Mouse (Mus musculus) lung, postnatal 0 days (tissue): ENCODE data around the gene Slx4ip. TPM values are rescaled to one million over a fixed set of nuclear protein-coding genes. Genes with fewer than 3 reads are reported as not detected.

Source experiments
- ATAC-seq: fragments of 200-750 bp; cut with Nextera tagmentation; 2 replicates; pipeline ENCODE4 v1.8.0; 2017; ENCODE audit warnings: moderate library complexity
- DNase-seq: peaks from one replicate; pipeline ENCODE4 v3.0.0-alpha.2; 2016; ENCODE audit warnings: low spot score
- H3K27ac ChIP-seq: fragments of 300-500 bp; sonication (generic); 2 replicates; pipeline ENCODE4 v1.5.1; 2014; ENCODE audit warnings: antibody characterized with exemption, mild to moderate bottlenecking, low read length, mixed read lengths
- H3K27me3 ChIP-seq: fragments of 300-500 bp; sonication (generic); replicated peaks from 2 replicates; pipeline ENCODE4 v1.6.1; 2014; ENCODE audit warnings: low read length, mixed read lengths; ENCODE audit not compliant: insufficient read depth
- H3K36me3 ChIP-seq: fragments of 300-500 bp; sonication (generic); 2 replicates; pipeline ENCODE4 v1.6.1; 2014; ENCODE audit warnings: low read length, mixed read lengths; ENCODE audit not compliant: insufficient read depth
- H3K4me1 ChIP-seq: fragments of 300-500 bp; sonication (generic); 2 replicates; pipeline ENCODE4 v1.6.1; 2014; ENCODE audit warnings: antibody characterized with exemption, low read depth, low read length, mixed read lengths; ENCODE audit not compliant: insufficient read depth
- H3K4me2 ChIP-seq: fragments of 300-500 bp; sonication (generic); replicated peaks from 2 replicates; pipeline ENCODE4 v1.6.1; 2014; ENCODE audit warnings: low read depth, mild to moderate bottlenecking, low read length, moderate library complexity, mixed read lengths
- H3K4me3 ChIP-seq: fragments of 300-500 bp; sonication (generic); 2 replicates; pipeline ENCODE4 v1.5.1; 2014; ENCODE audit warnings: low read depth, low read length
- H3K9ac ChIP-seq: fragments of 300-500 bp; sonication (generic); replicated peaks from 2 replicates; pipeline ENCODE4 v1.6.1; 2014; ENCODE audit warnings: low read depth, mild to moderate bottlenecking
- H3K9me3 ChIP-seq: fragments of 300-500 bp; sonication (generic); 2 replicates; pipeline ENCODE4 v1.6.1; 2016; ENCODE audit warnings: low read length, mixed read lengths
- CTCF ChIP-seq: IDR thresholded peaks from 2 replicates; pipeline ENCODE4 v1.5.1; 2016; ENCODE audit warnings: antibody characterized with exemption, mild to moderate bottlenecking
- EP300 ChIP-seq: IDR thresholded peaks from 2 replicates; pipeline ENCODE4 v1.6.1; 2016; ENCODE audit warnings: antibody characterized with exemption, mild to moderate bottlenecking, control low read depth
- WGBS: fragments of 180-500 bp; shearing (Covaris S2); extraction: QIAGEN DNeasy Blood & Tissue Kit; methylation state at CpG from one replicate; pipeline ENCODE4 v1.1.7; 2014; 5-methylcytosine and 5-hydroxymethylcytosine counted together
- polyA plus RNA-seq: library from polyadenylated mRNA; unstranded; fragments of >200 nt; fragmentation: Nextera tagmentation; extraction: Ambion mirVana; gene quantifications from 2 replicates; pipeline ENCODE4 v1.2.1, GENCODE M21; 2015

Gene Slx4ip
- polyA plus RNA-seq, 1 experiment from 2014 or later: 3.1 TPM

DNA sequence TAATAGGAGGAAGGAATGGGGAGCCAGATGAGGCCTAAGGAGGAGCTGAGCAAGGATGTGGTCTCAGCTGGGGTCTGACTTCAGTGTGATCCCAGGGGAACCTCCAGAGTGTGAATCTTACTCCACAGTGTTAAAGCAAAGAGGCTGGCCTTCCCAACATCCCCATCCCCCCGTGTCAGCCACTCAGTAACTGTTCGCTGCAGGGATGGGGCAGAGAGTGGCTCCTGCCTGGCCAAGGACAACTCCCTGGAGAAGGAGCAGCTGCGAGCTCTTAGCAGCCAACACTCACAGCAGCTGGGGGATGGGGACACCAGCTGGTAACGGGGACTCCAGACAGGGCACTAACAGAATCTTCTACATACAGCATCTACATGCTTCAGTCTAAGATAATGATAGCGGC is 210.1 kb downstream of the Slx4ip start:
- H3K4me3 ChIP-seq: no peak overlapping the region
- H3K27me3 ChIP-seq: no peaks in the 10 kb centered on the region
- H3K4me2 ChIP-seq: no peak overlapping the region
- TF ChIP-seq EP300 (no peak), CTCF (no peak)
- no peak for DNase-seq
- no peaks in the 10 kb centered on the region for H3K4me1 ChIP-seq
- no peak overlapping the region for H3K27ac ChIP-seq
- H3K9me3 ChIP-seq: no peaks in the 10 kb centered on the region
- H3K36me3 ChIP-seq: no peaks in the 10 kb centered on the region; the same call in 1 of the 2 replicates
- peak; percentile 52 for ATAC-seq
- WGBS: 57% methylated on average over 5 of the region's 5 CpGs
- no peak overlapping the region for H3K9ac ChIP-seq

DNA sequence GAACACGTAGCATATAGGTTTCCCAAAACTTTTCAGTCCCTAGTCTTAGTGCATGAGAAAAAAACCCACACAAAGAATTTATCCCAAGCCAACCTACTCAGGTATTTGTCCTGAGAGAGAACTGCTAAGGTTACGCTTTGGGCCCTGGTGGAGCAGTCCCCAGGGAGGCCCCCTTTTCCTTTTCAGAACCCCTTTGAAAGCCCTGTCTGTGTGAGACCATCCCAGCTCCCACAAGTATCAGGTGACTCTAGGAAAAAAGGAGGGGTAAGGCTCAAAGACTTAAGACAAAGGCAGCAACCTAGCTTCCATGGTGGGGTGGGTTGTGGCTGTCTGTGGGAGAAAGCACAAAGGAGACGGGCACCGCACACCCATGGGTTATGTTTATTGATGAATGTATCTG is 216.2 kb downstream of the Slx4ip start:
- Histone ChIP-seq H3K9ac (no peak overlapping the region), H3K27ac (no peak overlapping the region), H3K4me3 (no peak overlapping the region), H3K9me3 (no peaks in the 10 kb centered on the region), H3K27me3 (no peaks in the 10 kb centered on the region), H3K36me3 (no peaks in the 10 kb centered on the region; the same call in 1 of the 2 replicates), H3K4me2 (no peak overlapping the region), H3K4me1 (0 out of 2 replicates have a peak, but pooled peaks cover 6% of the 10 kb centered on the region)
- no peak for ATAC-seq
- 77% methylated on average over 4 of the region's 4 CpGs for WGBS
- no peak for DNase-seq
- no peak for TF ChIP-seq EP300

DNA sequence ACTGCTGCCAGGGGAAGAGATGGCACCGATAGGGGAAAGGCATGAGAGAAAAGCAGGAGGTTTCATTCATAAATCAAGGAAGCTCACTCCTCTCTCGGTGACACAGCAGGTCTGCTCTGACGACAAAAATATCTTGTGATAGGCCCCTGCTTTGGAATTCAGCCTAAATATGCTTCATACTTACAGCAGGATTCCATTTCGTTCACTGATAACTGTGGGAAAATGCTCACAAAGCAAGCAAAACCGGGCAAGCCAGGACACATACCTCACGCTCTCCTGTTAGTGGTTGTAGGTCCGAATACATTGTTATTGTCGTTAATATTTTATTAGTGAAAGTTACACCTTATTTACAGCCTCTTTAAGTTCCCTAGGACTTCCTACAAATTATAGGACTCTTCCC is 216.9 kb downstream of the Slx4ip start:
- Histone ChIP-seq H3K27ac (no peak overlapping the region), H3K36me3 (no peaks in the 10 kb centered on the region; the same call in 1 of the 2 replicates), H3K9ac (no peak overlapping the region), H3K27me3 (no peaks in the 10 kb centered on the region), H3K4me1 (0 out of 2 replicates have a peak, but pooled peaks cover 6% of the 10 kb centered on the region), H3K4me2 (no peak overlapping the region), H3K9me3 (no peaks in the 10 kb centered on the region), H3K4me3 (no peak overlapping the region)
- 51% methylated on average over 8 of the region's 8 CpGs for WGBS
- ATAC-seq (no peak), DNase-seq (no peak)
- no peak for TF ChIP-seq CTCF
- no peak for TF ChIP-seq EP300

DNA sequence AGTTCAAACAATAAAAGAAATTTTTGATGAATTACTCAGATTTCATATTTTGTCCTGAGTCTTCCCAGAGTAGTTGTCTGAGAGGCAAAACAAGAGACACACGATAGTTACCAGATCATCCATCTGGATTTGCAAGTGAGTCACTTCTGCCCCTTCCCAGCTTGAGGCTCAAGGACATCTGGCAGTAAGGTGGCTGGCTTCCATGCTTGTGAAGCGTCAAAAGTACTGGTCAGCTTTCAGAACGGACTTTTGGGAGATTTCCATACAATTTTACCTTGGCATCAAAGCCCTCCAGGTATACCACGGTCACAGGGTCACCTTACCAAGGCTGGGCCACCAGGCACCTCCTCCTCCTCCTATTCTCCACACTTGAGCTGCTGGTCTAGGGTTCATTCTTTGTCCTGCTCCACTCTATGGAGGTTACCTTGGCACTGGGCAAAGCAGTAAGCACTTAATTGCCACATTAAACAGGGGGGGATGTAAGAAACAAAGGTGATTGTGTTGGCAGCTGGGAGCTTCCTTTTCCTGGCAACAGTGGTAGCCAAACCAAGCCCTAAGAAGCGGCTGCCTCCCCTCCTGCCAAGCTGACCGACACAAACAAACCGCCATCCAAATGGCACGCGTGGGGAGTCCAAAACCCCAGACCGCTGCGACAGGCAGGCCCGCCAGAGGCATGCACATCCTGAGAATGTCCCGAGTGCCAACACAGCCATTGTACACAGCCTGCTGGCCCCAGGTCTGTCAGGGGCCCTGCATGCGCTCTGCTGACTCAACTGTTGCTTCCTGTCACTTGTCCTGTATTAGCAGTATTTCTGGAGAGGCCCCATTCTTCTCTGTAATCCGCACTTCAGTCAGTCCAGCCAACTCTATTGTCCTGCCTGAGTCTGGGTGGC is 218.5 kb downstream of the Slx4ip start:
- no peak overlapping the region for H3K4me2 ChIP-seq
- H3K4me1 ChIP-seq: 0 out of 2 replicates have a peak, but pooled peaks cover 6% of the 10 kb centered on the region
- 70% methylated on average over 15 of the region's 15 CpGs for WGBS
- no peaks in the 10 kb centered on the region for H3K27me3 ChIP-seq
- no peak overlapping the region for H3K9ac ChIP-seq
- no peak overlapping the region for H3K27ac ChIP-seq
- ATAC-seq (0 out of 2 replicates have a peak, but pooled peaks have one; percentile 2), DNase-seq (peak; percentile 31)
- H3K36me3 ChIP-seq: no peaks in the 10 kb centered on the region; the same call in 1 of the 2 replicates
- no peaks in the 10 kb centered on the region for H3K9me3 ChIP-seq
- TF ChIP-seq EP300: no peak
- no peak for TF ChIP-seq CTCF
- no peak overlapping the region for H3K4me3 ChIP-seq

DNA sequence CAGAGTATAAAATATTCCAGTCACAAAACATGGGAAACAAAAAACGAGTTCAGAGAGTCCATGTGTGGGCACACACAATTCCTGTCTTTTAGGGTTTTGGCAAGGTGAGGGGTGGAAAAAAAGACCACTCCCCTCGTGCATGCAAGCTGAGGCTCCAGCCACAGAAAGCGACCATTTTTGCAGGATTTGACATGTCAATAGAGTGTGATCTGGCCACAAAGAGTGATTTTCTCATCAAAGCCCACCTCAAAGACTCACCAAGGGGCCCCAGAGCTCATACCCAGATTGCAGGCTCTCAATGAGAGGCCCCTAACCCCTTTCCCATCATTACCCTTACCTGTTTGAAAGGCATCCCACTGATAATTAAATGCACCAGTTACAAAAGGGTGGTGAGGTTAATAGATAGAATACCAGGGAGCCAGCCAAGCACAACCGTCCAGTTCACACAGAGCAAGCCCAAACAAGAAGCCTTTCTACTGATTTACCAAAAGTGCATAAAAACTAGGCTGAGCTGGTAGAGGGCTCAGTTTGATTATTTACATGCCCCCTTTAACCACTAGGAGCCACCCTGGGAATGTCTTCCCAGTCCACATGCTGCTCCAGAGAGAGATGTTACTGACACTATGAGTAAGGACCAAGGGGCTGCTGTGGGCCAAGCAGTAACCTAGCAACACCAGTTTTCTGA is 219.3 kb downstream of the Slx4ip start:
- Histone ChIP-seq H3K36me3 (no peaks in the 10 kb centered on the region), H3K4me1 (peaks cover 6% of the 10 kb centered on the region; the same call in 1 of the 2 replicates), H3K27me3 (no peaks in the 10 kb centered on the region), H3K27ac (no peak overlapping the region), H3K4me2 (no peak overlapping the region), H3K4me3 (no peak overlapping the region), H3K9ac (no peak overlapping the region), H3K9me3 (no peaks in the 10 kb centered on the region)
- WGBS: 67% methylated on average over 4 of the region's 4 CpGs
- TF ChIP-seq EP300: no peak
- TF ChIP-seq CTCF: 0 out of 2 replicates have a peak, but pooled peaks have one; percentile 4
- no peak for DNase-seq
- no peak for ATAC-seq
